Mouse (Mus musculus) c-Kit-positive CD71-negative TER-119-negative erythroid progenitor cells, embryonic 14.5 days (primary cell): Measurements from ENCODE around the gene Aamp.

Experiments
- DNase-seq: peaks from one replicate; pipeline ENCODE4 v3.0.0-alpha.2; 2013; ENCODE audit warnings: low read depth

Gene Aamp

DNA sequence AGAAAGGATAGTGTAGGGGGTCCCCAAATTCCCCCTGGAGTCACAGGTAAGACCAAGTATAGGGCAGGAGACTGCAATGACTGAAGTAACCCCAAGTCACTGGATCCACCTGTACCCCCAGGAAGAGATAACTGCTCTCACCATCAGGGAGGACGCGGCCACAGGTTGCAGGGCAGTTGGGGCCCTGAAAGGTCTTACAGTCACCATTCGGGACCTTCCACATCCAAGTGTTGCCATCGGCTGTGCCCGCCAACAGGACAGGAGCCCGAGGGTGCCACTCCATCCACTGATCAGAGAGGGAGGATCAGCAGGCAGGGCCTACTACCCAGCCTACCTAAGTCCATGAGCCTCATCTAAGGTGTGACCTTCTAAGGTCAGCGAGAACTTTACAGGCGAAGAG lies 2.7 kb downstream of the Aamp start:
- DNase-seq, result no peak

DNA sequence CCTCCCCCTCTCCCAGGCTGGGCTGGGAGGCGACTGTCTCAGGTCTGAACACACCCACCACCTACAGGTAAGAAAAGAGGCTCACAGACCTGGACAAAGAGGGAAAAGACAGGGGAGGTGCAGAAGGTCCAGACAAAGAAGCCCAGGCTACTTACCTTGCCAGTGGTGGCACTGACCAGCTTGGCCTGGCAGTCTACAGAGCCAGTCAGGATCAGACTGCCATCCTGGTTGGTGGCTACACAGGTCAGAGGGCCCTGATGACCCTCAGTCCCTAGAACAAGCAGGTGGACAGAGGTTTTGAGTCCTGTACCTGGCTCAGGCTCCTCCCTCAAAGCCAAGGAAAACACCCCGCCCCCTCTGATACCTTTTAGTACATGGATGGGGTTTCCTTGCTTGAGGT lies 3.2 kb downstream of the Aamp start:
- no peak for DNase-seq

DNA sequence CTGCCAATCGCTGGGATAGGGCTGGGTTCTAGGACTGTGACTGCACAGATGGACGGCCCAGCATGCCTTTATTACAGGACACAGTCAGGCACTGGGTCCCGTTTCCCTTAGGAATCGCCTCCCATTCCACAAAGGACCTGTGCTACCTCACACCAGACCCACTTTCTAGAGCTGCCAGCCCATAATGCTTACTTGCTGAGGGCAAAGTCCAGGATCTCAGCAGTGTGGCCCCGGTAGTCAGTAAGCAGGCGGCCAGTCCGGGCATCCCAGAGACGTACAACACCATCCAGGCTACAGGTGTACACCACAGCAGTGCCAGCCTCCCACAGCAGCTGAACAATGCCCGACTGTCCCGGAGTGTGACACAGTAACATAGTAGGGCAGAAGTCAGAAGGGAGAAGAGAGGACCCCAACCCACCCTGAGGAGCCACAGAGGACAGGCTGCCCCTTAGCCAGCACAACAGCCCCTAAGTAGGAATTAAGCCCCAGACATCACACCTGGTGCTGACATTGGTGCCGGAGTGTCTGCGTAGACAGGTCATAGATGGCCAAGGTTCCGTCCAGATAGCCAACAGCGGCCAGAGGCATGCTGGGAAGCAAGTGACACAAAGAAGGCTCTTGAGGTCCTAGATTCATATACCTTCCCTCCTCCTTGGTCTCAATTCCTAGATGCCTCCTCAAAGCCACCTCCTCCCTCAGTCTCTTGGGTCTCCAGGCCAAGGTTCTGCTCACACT lies 3.8 kb downstream of the Aamp start:
- DNase-seq, result no peak

- DNase-seq, result no peak
Measured at GRCm38 (mm10) chr1:74278988-74279387, 5.5 kb downstream of the Aamp start.

DNA sequence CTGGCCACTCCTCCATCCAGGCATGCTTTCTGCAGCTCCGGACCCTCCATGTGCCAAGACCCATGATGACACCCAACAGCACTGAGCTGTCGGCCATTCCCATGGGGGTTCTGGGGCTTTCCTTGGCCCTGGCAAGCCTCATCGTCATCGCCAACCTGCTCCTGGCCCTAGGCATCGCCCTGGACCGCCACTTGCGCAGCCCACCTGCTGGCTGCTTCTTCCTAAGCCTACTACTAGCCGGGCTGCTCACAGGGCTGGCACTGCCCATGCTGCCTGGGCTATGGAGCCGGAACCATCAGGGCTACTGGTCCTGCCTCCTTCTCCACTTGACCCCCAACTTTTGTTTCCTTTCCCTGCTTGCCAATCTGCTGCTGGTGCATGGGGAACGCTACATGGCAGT lies 6.0 kb downstream of the Aamp start, which contains the start of gene Gpbar1:
Gpbar1 (plus strand) TSS at position 13 of the 400 bp plus-strand sequence.
- DNase-seq, result no peak

GRCm38 (mm10) chr1:74277883-74278537 lies 6.5 kb downstream of the Aamp start:
- DNase-seq, result no peak

DNA sequence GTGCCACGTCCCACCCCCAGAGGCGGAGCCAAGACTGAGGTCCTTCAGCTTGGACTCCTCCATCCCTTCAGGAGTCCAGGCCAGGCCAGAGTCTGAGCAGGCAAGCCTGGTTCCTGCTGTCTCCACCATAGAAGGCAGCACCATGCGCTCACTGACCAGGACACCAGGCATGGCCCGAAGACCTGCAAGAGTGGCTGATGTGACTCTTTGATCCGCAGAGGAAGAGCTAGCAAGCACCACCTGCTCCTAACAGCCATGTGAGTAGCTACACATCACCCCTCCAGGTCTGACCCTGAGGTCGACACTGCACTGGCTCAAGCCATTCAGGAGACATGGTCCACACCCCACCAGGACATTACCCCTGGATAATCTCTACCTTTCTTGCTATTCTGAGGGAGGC lies 7.5 kb downstream of the Aamp start:
- DNase-seq, result no peak

DNA sequence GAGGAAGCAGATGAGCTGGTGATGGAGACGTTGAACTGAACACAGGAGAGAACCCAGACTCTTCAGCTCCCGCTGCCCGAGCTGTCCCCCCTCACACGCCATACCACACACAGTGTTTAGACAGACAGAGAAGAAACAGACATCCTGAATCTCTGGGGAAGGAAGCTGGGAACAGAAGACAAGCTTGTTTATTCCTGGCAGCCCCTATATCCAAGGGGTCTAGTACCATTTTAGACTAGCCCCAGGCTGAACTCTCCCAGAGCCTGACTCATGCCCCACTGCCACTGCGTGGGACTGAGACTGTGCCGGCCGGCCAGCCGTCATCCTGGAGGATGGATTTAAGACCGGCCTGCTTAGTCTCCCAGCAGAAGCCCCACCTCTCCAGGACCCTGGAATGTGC lies 9.5 kb downstream of the Aamp start:
- no peak for DNase-seq

- DNase-seq, result no peak
Measured at GRCm38 (mm10) chr1:74271659-74272058, 12.9 kb downstream of the Aamp start.

DNA sequence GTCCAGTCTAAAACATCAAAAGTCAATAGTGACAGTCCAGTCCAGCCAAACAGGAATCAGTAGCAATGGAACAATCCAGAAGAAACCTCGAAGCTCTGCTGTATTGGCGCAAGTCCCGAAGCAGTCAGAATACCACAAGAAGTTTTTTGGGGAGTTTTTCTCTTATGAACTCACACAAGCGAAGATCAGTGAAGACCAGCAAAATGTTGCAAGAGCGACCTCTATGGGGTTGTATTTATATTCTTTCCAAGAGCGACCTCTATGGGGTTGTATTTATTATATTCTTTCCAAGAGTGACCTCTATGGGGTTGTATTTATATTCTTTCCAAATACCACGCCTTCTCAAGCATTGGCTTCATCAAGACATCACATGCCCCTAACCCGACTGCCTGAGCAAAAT lies 15.8 kb downstream of the Aamp start:
- DNase-seq, result no peak

GRCm38 (mm10) chr1:74262510-74262909 lies 22.0 kb downstream of the Aamp start:
- DNase-seq, result no peak

- no peak for DNase-seq
Measured at GRCm38 (mm10) chr1:74256782-74257181, 27.8 kb downstream of the Aamp start.

GRCm38 (mm10) chr1:74255704-74256345 lies 28.7 kb downstream of the Aamp start:
- no peak for DNase-seq

DNA sequence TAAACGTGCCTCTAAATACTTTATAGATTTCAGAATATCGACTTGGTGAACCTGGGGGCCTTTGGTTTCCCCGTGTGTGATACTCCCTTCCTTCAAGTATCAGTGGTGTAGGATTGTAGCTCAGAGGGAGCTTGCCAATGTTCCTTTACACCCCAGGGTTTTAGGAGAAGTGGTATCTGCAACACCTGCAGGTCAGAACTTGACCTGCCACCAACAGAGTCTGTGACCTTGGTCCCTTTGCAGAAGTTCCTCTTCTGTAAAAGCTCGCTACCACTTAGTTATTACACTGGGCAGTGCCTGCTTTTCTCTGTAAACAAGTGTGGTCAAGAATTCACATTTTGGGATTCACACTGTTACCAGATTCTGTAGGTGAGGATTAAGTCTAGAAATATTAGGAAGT lies 34.4 kb downstream of the Aamp start:
- no peak for DNase-seq

- DNase-seq, result no peak
Measured at GRCm38 (mm10) chr1:74249331-74249980, 35.1 kb downstream of the Aamp start.

DNA sequence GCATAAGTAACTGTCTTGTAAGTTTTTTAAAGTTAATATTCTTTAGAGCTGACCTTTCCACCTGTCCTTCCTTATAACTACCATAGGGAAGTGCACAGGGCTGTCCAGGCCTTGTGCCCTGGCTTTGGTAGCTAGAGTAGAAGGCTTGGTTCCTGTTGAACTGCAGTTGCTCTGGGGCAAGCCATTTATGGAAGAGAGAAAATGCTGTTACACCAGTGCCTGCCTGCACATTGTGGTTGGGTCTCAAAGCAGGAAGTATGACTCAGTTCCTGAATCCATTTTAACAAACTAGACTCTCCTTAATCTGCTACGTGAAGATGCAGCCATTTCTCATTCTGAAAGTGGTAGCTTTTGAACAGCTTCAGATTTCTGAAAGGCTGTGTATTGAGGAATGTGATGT lies 35.7 kb downstream of the Aamp start:
- no peak for DNase-seq

- no peak for DNase-seq
Measured at GRCm38 (mm10) chr1:74245525-74245924, 39.0 kb downstream of the Aamp start.

- no peak for DNase-seq
Measured at GRCm38 (mm10) chr1:74240832-74241231, 43.7 kb downstream of the Aamp start.

DNA sequence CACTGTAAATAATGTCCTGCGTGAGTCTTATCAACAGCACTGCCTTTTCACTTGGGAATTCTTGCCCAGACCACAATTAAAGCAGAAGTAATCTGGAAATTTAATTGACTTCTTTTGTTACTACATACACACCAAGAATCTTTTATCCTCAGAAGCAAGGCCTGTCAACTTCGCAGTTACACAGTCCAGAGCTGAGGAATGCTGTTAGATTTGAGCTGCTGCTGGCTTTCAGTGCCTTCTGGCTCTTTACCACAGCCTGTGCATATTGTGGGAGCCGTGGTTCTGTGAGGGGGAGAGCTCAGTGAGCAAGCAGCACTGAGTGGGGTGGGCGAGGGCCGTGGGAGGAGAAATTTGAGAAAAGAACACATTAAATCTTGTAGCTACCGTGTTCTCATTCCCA lies 44.2 kb downstream of the Aamp start:
- DNase-seq, result no peak

GRCm38 (mm10) chr1:74239618-74240017 lies 44.9 kb downstream of the Aamp start:
- DNase-seq, result no peak

GRCm38 (mm10) chr1:74239162-74239561 lies 45.4 kb downstream of the Aamp start:
- no peak for DNase-seq

DNA sequence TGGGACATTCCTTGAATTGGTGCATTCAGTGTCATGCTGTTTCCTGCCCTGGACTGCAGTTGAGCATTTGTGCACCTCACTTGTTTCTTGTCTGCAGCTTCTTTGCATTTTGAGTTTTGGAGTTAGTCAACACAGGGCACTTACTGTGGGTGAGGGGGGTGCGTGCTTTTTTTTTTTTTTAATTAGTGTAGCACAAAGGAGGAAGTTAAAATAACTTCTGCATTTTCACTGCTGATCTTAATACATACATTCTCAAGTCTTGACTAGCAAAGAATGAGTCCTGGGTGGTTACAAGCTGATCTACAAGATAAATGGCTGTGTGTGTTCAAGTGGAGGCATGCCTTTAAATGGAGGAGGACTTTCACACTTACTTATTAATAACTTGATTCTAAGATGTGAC lies 46.4 kb downstream of the Aamp start:
- no peak for DNase-seq

DNA sequence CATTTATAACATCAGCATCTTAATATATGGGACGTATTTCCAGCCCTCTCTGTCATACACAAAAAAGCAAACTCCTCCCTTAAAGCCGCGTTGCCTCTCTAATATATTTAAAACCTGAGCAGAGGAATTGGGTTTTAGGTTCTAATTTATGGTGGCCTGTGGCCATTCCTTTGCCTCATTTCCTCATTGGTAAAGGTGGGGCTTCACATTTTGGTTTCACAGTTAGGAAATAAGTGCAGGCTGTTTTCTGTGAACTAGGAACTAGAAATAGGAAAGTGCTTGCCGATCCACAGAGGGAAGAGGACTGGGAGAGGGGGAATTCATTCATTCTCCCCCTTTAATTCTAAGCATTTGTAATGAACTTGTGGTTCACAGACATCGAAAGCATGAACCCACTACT lies 46.9 kb downstream of the Aamp start:
- DNase-seq, result no peak
